Comparison of ENCODE assay signal across 8 mouse cellular contexts in genomic region chr11:120571122-120571521, GRCm38 (mm10). TPM values are rescaled to one million over a fixed set of nuclear protein-coding genes. Genes with fewer than 3 reads are reported as not detected.
DNase-seq lines count a peak whose midpoint lies in the region; ATAC-seq lines count a peak whose summit lies in the region.

No protein-coding gene starts in this region.

- DNase-seq in heart, postnatal 14 days: no peak
- no peak for DNase-seq in embryonic facial prominence, embryonic 14.5 days (ENCODE audit: low spot score)
- no peak for DNase-seq in gastrocnemius, adult 8-10 months (ENCODE audit: low spot score in 2 of 2)
- DNase-seq in left cerebral cortex, postnatal 4 days: no peak
- DNase-seq in cerebellum, postnatal 36 days: no peak

- H3K4me1 ChIP-seq in heart, embryonic 13.5 days: peaks cover 34% of the 10 kb centered on the region
- peaks cover 17% of the 10 kb centered on the region for H3K4me1 ChIP-seq in embryonic facial prominence, embryonic 14.5 days (ENCODE audit: control insufficient read depth, insufficient read depth, low read length)
- H3K4me1 ChIP-seq in limb, embryonic 12.5 days (replicated peaks): peaks cover 20% of the 10 kb centered on the region
- peaks cover 25% of the 10 kb centered on the region for H3K4me1 ChIP-seq in neural tube, embryonic 12.5 days

- peak overlapping the region; percentile 98 for H3K9ac ChIP-seq in heart, embryonic 13.5 days
- H3K9ac ChIP-seq in embryonic facial prominence, embryonic 14.5 days (ENCODE audit: low read depth, low read length): peak overlapping the region; percentile 97
- peak overlapping the region; percentile 97 for H3K9ac ChIP-seq in limb, embryonic 12.5 days (replicated peaks)
- peak overlapping the region; percentile 45; the same call in 1 of the 2 replicates for H3K9ac ChIP-seq in neural tube, embryonic 12.5 days

- H3K36me3 ChIP-seq in heart, embryonic 13.5 days: peaks cover 53% of the 10 kb centered on the region
- peaks cover 54% of the 10 kb centered on the region for H3K36me3 ChIP-seq in embryonic facial prominence, embryonic 14.5 days (ENCODE audit: control insufficient read depth, insufficient read depth, low read length)
- peaks cover 55% of the 10 kb centered on the region for H3K36me3 ChIP-seq in limb, embryonic 12.5 days
- peaks cover 46% of the 10 kb centered on the region for H3K36me3 ChIP-seq in neural tube, embryonic 12.5 days

- H3K4me3 ChIP-seq in heart, embryonic 13.5 days: peak overlapping the region; percentile 94
- H3K4me3 ChIP-seq in embryonic facial prominence, embryonic 14.5 days (ENCODE audit: low read depth, low read length): peak overlapping the region; percentile 83
- H3K4me3 ChIP-seq in limb, embryonic 12.5 days (replicated peaks): peak overlapping the region; percentile 98
- peak overlapping the region; percentile 98; the same call in 1 of the 2 replicates for H3K4me3 ChIP-seq in neural tube, embryonic 12.5 days

- WGBS in heart, embryonic 13.5 days: 35% methylated on average over 3 of the region's 3 CpGs
- WGBS in embryonic facial prominence, embryonic 14.5 days: 72% methylated on average over 3 of the region's 3 CpGs
- 76% methylated on average over 3 of the region's 3 CpGs for WGBS in limb, embryonic 12.5 days
- WGBS in neural tube, embryonic 12.5 days: 81% methylated on average over 3 of the region's 3 CpGs

- no peak for ATAC-seq in heart, embryonic 13.5 days (ENCODE audit: extremely low read depth, insufficient number of reproducible peaks, low FRiP score, low TSS enrichment)
- no peak for ATAC-seq in embryonic facial prominence, embryonic 14.5 days (ENCODE audit: low read depth)
- no peak for ATAC-seq in limb, embryonic 12.5 days (ENCODE audit: insufficient number of reproducible peaks, insufficient read depth, low FRiP score, low TSS enrichment, low read depth)
- no peak for ATAC-seq in neural tube, embryonic 12.5 days (ENCODE audit: low FRiP score, low read depth)

- peak overlapping the region; percentile 97 for H3K4me2 ChIP-seq in heart, embryonic 13.5 days
- H3K4me2 ChIP-seq in embryonic facial prominence, embryonic 14.5 days (ENCODE audit: low read depth, low read length): peak overlapping the region; percentile 92
- peak overlapping the region; percentile 94 for H3K4me2 ChIP-seq in limb, embryonic 12.5 days
- peak overlapping the region; percentile 94 for H3K4me2 ChIP-seq in neural tube, embryonic 12.5 days (replicated peaks)

- H3K9me3 ChIP-seq in heart, embryonic 13.5 days: no peaks in the 10 kb centered on the region
- no peaks in the 10 kb centered on the region for H3K9me3 ChIP-seq in embryonic facial prominence, embryonic 14.5 days (ENCODE audit: control insufficient read depth, low read length)
- H3K9me3 ChIP-seq in limb, embryonic 12.5 days: no peaks in the 10 kb centered on the region
- no peaks in the 10 kb centered on the region for H3K9me3 ChIP-seq in neural tube, embryonic 12.5 days

- H3K27ac ChIP-seq in heart, embryonic 13.5 days (replicated peaks): no peak overlapping the region
- no peak overlapping the region for H3K27ac ChIP-seq in embryonic facial prominence, embryonic 14.5 days (replicated peaks; ENCODE audit: low read depth, low read length)
- no peak overlapping the region for H3K27ac ChIP-seq in limb, embryonic 12.5 days
- H3K27ac ChIP-seq in neural tube, embryonic 12.5 days: no peak overlapping the region

- intact Hi-C loops in heart, postnatal 14 days (cut with DNase I): no loop called here
- intact Hi-C loops in left cerebral cortex, postnatal 4 days (cut with DNase I): no loop called here

- no peaks in the 10 kb centered on the region for H3K27me3 ChIP-seq in heart, embryonic 13.5 days (replicated peaks)
- no peaks in the 10 kb centered on the region for H3K27me3 ChIP-seq in embryonic facial prominence, embryonic 14.5 days (replicated peaks; ENCODE audit: control insufficient read depth, insufficient read depth, low read length)
- H3K27me3 ChIP-seq in limb, embryonic 12.5 days: no peaks in the 10 kb centered on the region
- H3K27me3 ChIP-seq in neural tube, embryonic 12.5 days (replicated peaks): no peaks in the 10 kb centered on the region

RNA-seq across cellular contexts. Expression of gene P4hb, which starts 1.9 kb away (rescaled TPM):
- polyA plus RNA-seq in heart, embryonic 13.5 days (2015; fragmentation: Nextera tagmentation; extraction: Ambion mirVana): 427 and 448 TPM in 2 replicates
- total RNA-seq in heart, postnatal 14 days (2021): 100 to 1,000 TPM; 238 to 247 TPM
- 996 and 1,037 TPM in 2 replicates for polyA plus RNA-seq in embryonic facial prominence, embryonic 14.5 days (2014; fragmentation: Nextera tagmentation; extraction: Ambion mirVana)
- 620 and 631 TPM in 2 replicates for polyA plus RNA-seq in limb, embryonic 12.5 days (2016; fragmentation: Nextera tagmentation; extraction: Ambion mirVana)
- polyA plus RNA-seq in neural tube, embryonic 12.5 days (2016; fragmentation: Nextera tagmentation; extraction: Ambion mirVana): 425 and 451 TPM in 2 replicates
- total RNA-seq in gastrocnemius, adult 8-10 months (2022): 100 to 1,000 TPM; 162 to 245 (median 209) TPM
- total RNA-seq in left cerebral cortex, postnatal 4 days (2021): 100 to 1,000 TPM; 187 to 203 TPM

RNA-seq across cellular contexts. Expression of gene Arhgdia, which starts 10.3 kb away (rescaled TPM):
- polyA plus RNA-seq in heart, embryonic 13.5 days (2015; fragmentation: Nextera tagmentation; extraction: Ambion mirVana): 435 and 436 TPM in 2 replicates
- total RNA-seq in heart, postnatal 14 days (2021): 100 to 1,000 TPM; 164 to 180 TPM
- polyA plus RNA-seq in embryonic facial prominence, embryonic 14.5 days (2014; fragmentation: Nextera tagmentation; extraction: Ambion mirVana): 558 and 609 TPM in 2 replicates
- 484 and 518 TPM in 2 replicates for polyA plus RNA-seq in limb, embryonic 12.5 days (2016; fragmentation: Nextera tagmentation; extraction: Ambion mirVana)
- polyA plus RNA-seq in neural tube, embryonic 12.5 days (2016; fragmentation: Nextera tagmentation; extraction: Ambion mirVana): 582 and 606 TPM in 2 replicates
- 10 to 100 TPM; 74.3 to 86.2 (median 80.7) TPM for total RNA-seq in gastrocnemius, adult 8-10 months (2022)
- 100 to 1,000 TPM; 351 to 368 TPM for total RNA-seq in left cerebral cortex, postnatal 4 days (2021)

RNA-seq across cellular contexts. Expression of gene Ppp1r27, which starts 20.2 kb away (rescaled TPM):
- not detected in 2 replicates for polyA plus RNA-seq in heart, embryonic 13.5 days (2015; fragmentation: Nextera tagmentation; extraction: Ambion mirVana)
- under 1 TPM in 1 of 2 experiments, not detected in 1; 0.39 TPM for total RNA-seq in heart, postnatal 14 days (2021)
- polyA plus RNA-seq in embryonic facial prominence, embryonic 14.5 days (2014; fragmentation: Nextera tagmentation; extraction: Ambion mirVana): 9.6 and 9.7 TPM in 2 replicates
- polyA plus RNA-seq in limb, embryonic 12.5 days (2016; fragmentation: Nextera tagmentation; extraction: Ambion mirVana): not detected in 2 replicates
- not detected in 2 replicates for polyA plus RNA-seq in neural tube, embryonic 12.5 days (2016; fragmentation: Nextera tagmentation; extraction: Ambion mirVana)
- 100 to 1,000 TPM; 157 to 382 (median 178) TPM for total RNA-seq in gastrocnemius, adult 8-10 months (2022)
- total RNA-seq in left cerebral cortex, postnatal 4 days (2021): not detected

RNA-seq across cellular contexts. Expression of gene Mcrip1, which starts 21.6 kb away (rescaled TPM):
- polyA plus RNA-seq in heart, embryonic 13.5 days (2015; fragmentation: Nextera tagmentation; extraction: Ambion mirVana): 134 and 140 TPM in 2 replicates
- total RNA-seq in heart, postnatal 14 days (2021): 10 to 100 TPM; 53.5 to 58.1 TPM
- 238 and 253 TPM in 2 replicates for polyA plus RNA-seq in embryonic facial prominence, embryonic 14.5 days (2014; fragmentation: Nextera tagmentation; extraction: Ambion mirVana)
- 221 and 229 TPM in 2 replicates for polyA plus RNA-seq in limb, embryonic 12.5 days (2016; fragmentation: Nextera tagmentation; extraction: Ambion mirVana)
- polyA plus RNA-seq in neural tube, embryonic 12.5 days (2016; fragmentation: Nextera tagmentation; extraction: Ambion mirVana): 234 and 239 TPM in 2 replicates
- total RNA-seq in gastrocnemius, adult 8-10 months (2022): 10 to 100 TPM; 18.6 to 20.5 (median 20.1) TPM
- total RNA-seq in left cerebral cortex, postnatal 4 days (2021): 100 to 1,000 TPM; 105 to 113 TPM

RNA-seq across cellular contexts. Expression of gene Alyref, which starts 27.0 kb away (rescaled TPM):
- 253 and 284 TPM in 2 replicates for polyA plus RNA-seq in heart, embryonic 13.5 days (2015; fragmentation: Nextera tagmentation; extraction: Ambion mirVana)
- 10 to 100 TPM; 57.8 to 59.9 TPM for total RNA-seq in heart, postnatal 14 days (2021)
- polyA plus RNA-seq in embryonic facial prominence, embryonic 14.5 days (2014; fragmentation: Nextera tagmentation; extraction: Ambion mirVana): 406 and 433 TPM in 2 replicates
- 671 and 778 TPM in 2 replicates for polyA plus RNA-seq in limb, embryonic 12.5 days (2016; fragmentation: Nextera tagmentation; extraction: Ambion mirVana)
- 509 and 592 TPM in 2 replicates for polyA plus RNA-seq in neural tube, embryonic 12.5 days (2016; fragmentation: Nextera tagmentation; extraction: Ambion mirVana)
- total RNA-seq in gastrocnemius, adult 8-10 months (2022): 10 to 100 TPM; 20.1 to 40.8 (median 35.8) TPM
- total RNA-seq in left cerebral cortex, postnatal 4 days (2021): 100 to 1,000 TPM; 111 to 113 TPM

Comparison
In these comparisons a context has a peak if more than half of its experiments do, and no peak if none do; other contexts are left out.
1. H3K9ac ChIP-seq: peak in every context shown above with its lines; median percentile 98 in heart, embryonic 13.5 days; 97 in embryonic facial prominence, embryonic 14.5 days; 97 in limb, embryonic 12.5 days; 45 in neural tube, embryonic 12.5 days.